In the genomic region with DNA sequence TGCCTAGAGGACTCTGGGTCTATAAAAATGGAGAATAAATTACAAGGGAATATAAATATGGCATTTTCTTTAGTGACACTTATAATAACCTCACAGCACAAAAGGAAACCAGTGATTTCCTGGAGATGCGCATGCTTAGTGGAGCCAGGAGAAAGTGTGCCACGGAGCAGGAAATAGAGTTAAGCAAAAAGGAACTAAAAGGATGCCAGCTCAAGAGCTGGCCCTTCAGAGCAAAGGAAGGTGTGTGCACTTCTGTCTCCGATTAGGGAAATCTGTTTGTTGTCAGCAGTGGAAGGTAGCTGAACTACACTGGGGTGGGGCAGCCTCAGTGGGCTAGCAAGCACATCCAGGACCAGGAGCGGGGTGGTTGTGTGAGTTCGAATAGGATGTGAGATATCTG, we compare ENCODE assay signal across 22 mouse cellular contexts. TPM values are rescaled to one million over a fixed set of nuclear protein-coding genes. Genes with fewer than 3 reads are reported as not detected.
DNase-seq lines count a peak whose midpoint lies in the region; ATAC-seq and TF ChIP-seq lines count a peak whose summit lies in the region.
"Had no signal": no experiment of that assay in that cellular context is flagged by ENCODE, and none has a peak within 500 bp of the region (broad histone marks: within the 10 kb centered on the region; RNA-seq: fewer than 3 reads in every experiment).

No protein-coding gene starts in this region.

- TF ChIP-seq CTCF in spleen, adult 2 months (IDR thresholded peaks at IDR 0.05; ENCODE audit: extremely low read depth, insufficient read depth, insufficient read length, insufficient replicate concordance), result no peak

- no peak for ATAC-seq in kidney, embryonic 15.5 days (replicated peaks; ENCODE audit: low FRiP score)
- no peak for ATAC-seq in kidney, embryonic 14.5 days (ENCODE audit: low FRiP score, low TSS enrichment)
- peak; percentile 36 for ATAC-seq in megakaryocyte, adult 5-6 weeks (ENCODE audit: poor library complexity, severe bottlenecking)

- H3K4me2 ChIP-seq in kidney, embryonic 15.5 days, result no peak overlapping the region
- H3K4me2 ChIP-seq in kidney, embryonic 14.5 days (replicated peaks; ENCODE audit: low read depth, low read length), result no peak overlapping the region
- H3K4me2 ChIP-seq: forebrain, embryonic 12.5 days; heart, embryonic 11.5 days; hindbrain, embryonic 12.5 days; liver, embryonic 15.5 days had no signal

- no peak for TF ChIP-seq POLR2A in spleen, adult 2 months (IDR thresholded peaks at IDR 0.05; ENCODE audit: low read depth, low read length)

- H3K27me3 ChIP-seq in kidney, embryonic 15.5 days, result no peaks in the 10 kb centered on the region
- no peaks in the 10 kb centered on the region for H3K27me3 ChIP-seq in kidney, embryonic 14.5 days (ENCODE audit: control insufficient read depth, insufficient read depth, low read length)
- no peaks in the 10 kb centered on the region for H3K27me3 ChIP-seq in spleen, adult 2 months (ENCODE audit: control insufficient read depth, insufficient read depth, low read length)
- H3K27me3 ChIP-seq: forebrain, embryonic 12.5 days; hindbrain, embryonic 12.5 days; liver, embryonic 15.5 days had no signal

- H3K4me3 ChIP-seq in kidney, embryonic 15.5 days (replicated peaks), result no peak overlapping the region
- H3K4me3 ChIP-seq in kidney, embryonic 14.5 days (ENCODE audit: low read length), result no peak overlapping the region
- H3K4me3 ChIP-seq in spleen, adult 2 months (ENCODE audit: extremely low read depth, insufficient read depth, insufficient read length), result peak overlapping the region; percentile 15; the same call in 1 of the 2 replicates
- H3K4me3 ChIP-seq: forebrain, embryonic 12.5 days; hindbrain, embryonic 12.5 days; layer of hippocampus, adult 2 months; liver, embryonic 15.5 days; midbrain, embryonic 10.5 days; myocyte had no signal

- WGBS in kidney, embryonic 15.5 days, result 81% methylated on average over 5 of the region's 5 CpGs
- WGBS in kidney, embryonic 14.5 days, result 85% methylated on average over 5 of the region's 5 CpGs
- WGBS in spleen, adult 2 months, result 25% methylated on average over 5 of the region's 5 CpGs

- H3K36me3 ChIP-seq in kidney, embryonic 15.5 days, result no peaks in the 10 kb centered on the region
- H3K36me3 ChIP-seq in kidney, embryonic 14.5 days (ENCODE audit: control insufficient read depth, insufficient read depth, low read length), result no peaks in the 10 kb centered on the region
- peaks cover 14% of the 10 kb centered on the region for H3K36me3 ChIP-seq in spleen, adult 2 months (ENCODE audit: control insufficient read depth, insufficient read depth, low read length)
- H3K36me3 ChIP-seq: forebrain, embryonic 12.5 days; hindbrain, embryonic 12.5 days; liver, embryonic 15.5 days; midbrain, embryonic 10.5 days had no signal

- H3K27ac ChIP-seq in kidney, embryonic 15.5 days, result 0 out of 2 replicates have a peak overlapping the region, but pooled peaks have one; percentile 66
- no peak overlapping the region for H3K27ac ChIP-seq in kidney, embryonic 14.5 days (ENCODE audit: low read depth, low read length)
- peak overlapping the region; percentile 79 for H3K27ac ChIP-seq in spleen, adult 2 months (ENCODE audit: insufficient read depth, low read length)
- H3K27ac ChIP-seq: hindbrain, embryonic 12.5 days; liver, embryonic 15.5 days; midbrain, embryonic 10.5 days had no signal

- peak in 1 of 2 experiments; percentile 50 for DNase-seq in spleen, adult 2 months (ENCODE audit: low read depth in 1 of 2, low spot score in 2 of 2)
- DNase-seq in spleen, postnatal 10 days (ENCODE audit: low spot score in 2 of 2), result no peak
- no peak for DNase-seq in urinary bladder, adult 2 months (ENCODE audit: low spot score)
- DNase-seq in thymus, postnatal 25 days, result no peak
- DNase-seq in gastrocnemius, postnatal 10 days, result no peak
- DNase-seq: cerebellum, adult 8-10 months; gastrocnemius, postnatal 25 days; heart, postnatal 10 days; layer of hippocampus, postnatal 36 days; lung, postnatal 10 days; right cerebral cortex, postnatal 4 days; thymus, postnatal 4 days had no signal

- H3K9me3 ChIP-seq in kidney, embryonic 15.5 days (replicated peaks), result no peaks in the 10 kb centered on the region
- no peaks in the 10 kb centered on the region for H3K9me3 ChIP-seq in kidney, embryonic 14.5 days (ENCODE audit: control insufficient read depth, low read length)
- H3K9me3 ChIP-seq: forebrain, embryonic 12.5 days; hindbrain, embryonic 12.5 days; liver, embryonic 15.5 days; midbrain, embryonic 10.5 days had no signal

- no peak overlapping the region for H3K9ac ChIP-seq in kidney, embryonic 15.5 days
- no peak overlapping the region for H3K9ac ChIP-seq in kidney, embryonic 14.5 days (ENCODE audit: low read depth, low read length)
- H3K9ac ChIP-seq: forebrain, embryonic 12.5 days; hindbrain, embryonic 12.5 days; liver, embryonic 15.5 days had no signal

- H3K4me1 ChIP-seq in kidney, embryonic 15.5 days, result peaks cover 14% of the 10 kb centered on the region
- peaks cover 8% of the 10 kb centered on the region for H3K4me1 ChIP-seq in kidney, embryonic 14.5 days (ENCODE audit: control insufficient read depth, insufficient read depth, low read length)
- H3K4me1 ChIP-seq in spleen, adult 2 months (ENCODE audit: control insufficient read depth, insufficient read depth, insufficient read length), result peaks cover 9% of the 10 kb centered on the region
- H3K4me1 ChIP-seq: liver, embryonic 15.5 days had no signal

RNA-seq across cellular contexts. Expression of gene Cd180, which starts 6.8 kb away (rescaled TPM):
- 0.40 and 0.76 TPM in 2 replicates for polyA plus RNA-seq in kidney, embryonic 15.5 days (2015; fragmentation: Nextera tagmentation; extraction: Ambion mirVana)
- polyA plus RNA-seq in kidney, embryonic 14.5 days (2014; fragmentation: Nextera tagmentation; extraction: Ambion mirVana), result 0.40 and 0.60 TPM in 2 replicates
- 25.0 and 31.6 TPM in 2 replicates for polyA plus RNA-seq in spleen, adult 2 months (2012; rRNA removed)
- total RNA-seq in megakaryocyte, adult 5-6 weeks (2015), result 223 and 239 TPM in 2 replicates
- 49.9 and 60.6 TPM in 2 replicates for total RNA-seq in megakaryocyte, adult 5-6 weeks (2017)
- polyA plus RNA-seq in urinary bladder, adult 2 months (2012; rRNA removed), result 1.6 and 3.3 TPM in 2 replicates
- 1 to 10 TPM; 1.2 to 1.4 TPM for total RNA-seq in gastrocnemius, postnatal 10 days (2021)
